Mouse (Mus musculus) thymus, adult 2 months (tissue): ENCODE measurements around the gene Slc17a4. TPM values are rescaled to one million over a fixed set of nuclear protein-coding genes. Genes with fewer than 3 reads are reported as not detected.

ENCODE experiments used
- DNase-seq: peaks from one replicate; pipeline ENCODE4 v3.0.0; 2021
- H3K27ac ChIP-seq: fragments of 200-500 bp; 2 replicates; pipeline ENCODE4 v1.5.1; 2012; ENCODE audit warnings: low read length, control low read depth; ENCODE audit not compliant: control insufficient read depth, insufficient read depth
- H3K27me3 ChIP-seq: fragments of 200-500 bp; 2 replicates; pipeline ENCODE4 v1.6.1; 2012; ENCODE audit warnings: mild to moderate bottlenecking, low read length, moderate library complexity, mixed read lengths; ENCODE audit not compliant: control insufficient read depth, insufficient read depth
- H3K36me3 ChIP-seq: fragments of 200-500 bp; 2 replicates; pipeline ENCODE4 v1.6.1; 2012; ENCODE audit warnings: mild to moderate bottlenecking, low read length, moderate library complexity; ENCODE audit not compliant: control insufficient read depth, insufficient read depth
- H3K4me1 ChIP-seq: fragments of 200-500 bp; replicated peaks from 2 replicates; pipeline ENCODE4 v1.6.1; 2012; ENCODE audit warnings: low read length; ENCODE audit not compliant: control insufficient read depth, insufficient read depth
- H3K4me3 ChIP-seq: fragments of 200-500 bp; 2 replicates; pipeline ENCODE4 v1.5.1; 2012; ENCODE audit warnings: mild to moderate bottlenecking, low read length, control low read depth, moderate library complexity; ENCODE audit not compliant: control insufficient read depth, insufficient read depth
- CTCF ChIP-seq: fragments of 200-500 bp; IDR thresholded peaks from 2 replicates; pipeline ENCODE4 v1.5.1; 2012; ENCODE audit warnings: mild to moderate bottlenecking, control low read depth, low read length, moderate library complexity, borderline replicate concordance; ENCODE audit not compliant: control insufficient read depth, poor library complexity, insufficient read depth; ENCODE audit errors: extremely low read depth
- POLR2A ChIP-seq: fragments of 200-500 bp; IDR thresholded peaks from 2 replicates; pipeline ENCODE4 v1.6.1; 2012; ENCODE audit warnings: mild to moderate bottlenecking, low read length, control low read depth, moderate library complexity; ENCODE audit not compliant: control insufficient read depth, poor library complexity, insufficient read depth; ENCODE audit errors: extremely low read depth
- WGBS: fragments of 180-500 bp; shearing (Covaris S2); methylation state at CpG from one replicate; pipeline ENCODE4 v1.1.7; 2018; 5-methylcytosine and 5-hydroxymethylcytosine counted together
- polyA plus RNA-seq: library from polyadenylated mRNA; depleted of rRNA; stranded (reverse); fragments of >200 nt; gene quantifications from 2 replicates; pipeline ENCODE4 v1.2.3, GENCODE M21; 2012

Gene Slc17a4
- polyA plus RNA-seq, 1 experiment: 0.16 TPM

DNA sequence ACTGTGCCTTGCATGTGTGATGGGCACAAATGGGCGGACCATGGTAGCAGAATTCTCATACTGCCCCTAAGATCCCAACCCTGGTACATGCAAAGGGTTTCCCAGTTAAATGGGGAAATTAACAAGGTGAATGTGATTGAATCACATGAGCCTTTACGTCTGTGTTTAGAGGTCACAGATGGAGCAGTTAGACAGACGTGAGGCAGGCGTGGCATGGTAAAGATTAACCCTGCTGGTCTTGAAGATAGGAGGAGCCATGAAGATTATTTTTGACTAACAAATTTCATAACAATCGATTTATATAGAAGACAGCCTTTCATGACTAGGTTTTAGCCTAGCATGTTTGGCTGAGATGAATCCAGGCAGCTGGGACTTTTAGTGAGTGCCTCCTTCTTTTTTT is 41.7 kb downstream of the Slc17a4 start:
- no peaks in the 10 kb centered on the region for H3K36me3 ChIP-seq
- no peak for TF ChIP-seq POLR2A
- no peak for TF ChIP-seq CTCF
- no peak for DNase-seq
- H3K4me3 ChIP-seq: no peak overlapping the region
- H3K27ac ChIP-seq: no peak overlapping the region
- WGBS: 90% methylated on average over 5 of the region's 5 CpGs
- no peaks in the 10 kb centered on the region for H3K4me1 ChIP-seq
- H3K27me3 ChIP-seq: no peaks in the 10 kb centered on the region

DNA sequence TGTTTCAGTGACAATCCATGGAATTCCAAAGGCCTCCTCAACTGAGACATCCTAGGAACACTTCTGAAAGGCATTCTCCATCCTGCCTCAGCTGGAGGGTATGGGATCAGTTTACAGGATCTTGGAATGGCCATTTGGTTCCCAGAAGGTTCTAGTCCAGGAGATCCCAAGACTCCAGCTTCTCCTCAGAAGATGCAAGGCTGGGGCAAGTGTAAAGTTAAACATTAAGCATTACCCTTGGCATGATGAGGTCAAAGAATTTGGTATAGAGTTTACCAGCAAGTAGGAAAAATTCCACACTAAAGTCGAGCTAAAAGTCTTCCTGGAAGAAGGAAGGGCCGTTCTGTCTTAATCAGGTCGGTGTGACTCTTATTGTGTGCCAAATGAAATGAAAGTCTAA is 44.8 kb downstream of the Slc17a4 start:
- Histone ChIP-seq H3K27ac (no peak overlapping the region), H3K27me3 (no peaks in the 10 kb centered on the region), H3K4me1 (no peaks in the 10 kb centered on the region), H3K4me3 (no peak overlapping the region), H3K36me3 (no peaks in the 10 kb centered on the region)
- TF ChIP-seq CTCF (no peak), POLR2A (no peak)
- DNase-seq: no peak
- 89% methylated on average over 3 of the region's 3 CpGs for WGBS

DNA sequence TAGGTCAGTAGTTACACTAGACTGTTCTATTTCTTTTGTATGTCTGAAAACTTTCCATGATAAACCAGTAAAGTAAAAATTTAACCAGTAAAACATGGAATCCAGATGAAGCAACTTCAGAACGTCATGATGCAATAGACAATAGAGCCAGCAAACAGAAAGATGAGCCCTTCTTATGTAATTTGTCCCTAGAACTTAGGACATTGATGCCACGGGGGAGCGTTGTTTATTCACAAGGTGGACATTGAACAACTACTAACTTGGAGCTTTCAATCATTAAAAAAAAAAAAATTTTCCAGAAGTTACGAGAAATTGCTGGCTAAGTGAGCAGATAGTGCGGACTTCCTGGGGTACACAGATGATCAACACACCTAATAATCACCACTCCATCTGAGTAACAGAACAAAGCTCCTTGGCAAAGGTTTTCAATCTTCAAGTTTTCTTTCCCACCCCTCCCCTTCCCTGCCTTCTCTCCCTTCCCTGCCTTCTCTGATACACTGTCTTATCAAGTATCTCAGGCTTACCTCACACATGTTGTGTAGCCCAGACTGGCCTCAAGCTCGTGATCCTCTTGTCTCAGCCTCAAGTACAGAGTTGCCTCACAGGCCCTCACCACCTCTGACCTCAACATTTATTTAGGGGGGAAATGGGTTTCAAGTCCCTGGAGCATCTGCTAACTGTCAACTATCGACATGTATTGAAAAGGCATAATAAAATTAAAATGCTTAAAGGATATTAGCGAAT is 45.8 kb downstream of the Slc17a4 start:
- H3K4me3 ChIP-seq: no peak overlapping the region
- H3K27me3 ChIP-seq: no peaks in the 10 kb centered on the region
- no peak for DNase-seq
- no peaks in the 10 kb centered on the region for H3K4me1 ChIP-seq
- WGBS: 92% methylated on average over 8 of the region's 8 CpGs
- H3K27ac ChIP-seq: no peak overlapping the region
- no peaks in the 10 kb centered on the region for H3K36me3 ChIP-seq
- TF ChIP-seq CTCF (no peak), POLR2A (no peak)

DNA sequence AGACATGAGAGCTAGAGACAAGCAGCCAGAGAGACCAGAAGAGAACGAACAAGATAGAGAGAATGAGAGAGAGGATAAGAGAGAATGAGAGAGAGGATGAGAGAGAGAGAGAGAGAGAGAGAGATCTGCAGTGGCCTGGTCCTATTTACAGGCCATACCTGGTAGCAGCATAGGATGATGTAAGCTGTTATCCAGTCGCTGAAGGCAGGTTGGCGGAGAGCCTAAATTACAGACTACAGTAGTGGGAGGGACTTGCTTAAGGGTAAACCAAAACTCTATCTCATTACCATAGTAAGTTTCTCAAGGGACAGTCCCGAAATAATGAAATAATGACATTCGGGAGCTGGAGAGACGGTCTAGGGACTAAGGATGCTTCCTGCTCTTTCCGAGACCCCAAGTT is 47.4 kb downstream of the Slc17a4 start, which contains the start of gene Slc17a1:
Gene Slc17a1, plus strand, starts transcription at position 346 of the 400 bp plus-strand sequence.
- Histone ChIP-seq H3K27me3 (no peaks in the 10 kb centered on the region), H3K4me3 (no peak within 1 kb of the TSS), H3K27ac (no peak within 1 kb of the TSS), H3K36me3 (no peaks in the 10 kb centered on the region), H3K4me1 (no peaks in the 10 kb centered on the region)
- no peak for DNase-seq
- TF ChIP-seq CTCF (no peak), POLR2A (no peak)
- 91% methylated on average over 7 of the region's 7 CpGs for WGBS

DNA sequence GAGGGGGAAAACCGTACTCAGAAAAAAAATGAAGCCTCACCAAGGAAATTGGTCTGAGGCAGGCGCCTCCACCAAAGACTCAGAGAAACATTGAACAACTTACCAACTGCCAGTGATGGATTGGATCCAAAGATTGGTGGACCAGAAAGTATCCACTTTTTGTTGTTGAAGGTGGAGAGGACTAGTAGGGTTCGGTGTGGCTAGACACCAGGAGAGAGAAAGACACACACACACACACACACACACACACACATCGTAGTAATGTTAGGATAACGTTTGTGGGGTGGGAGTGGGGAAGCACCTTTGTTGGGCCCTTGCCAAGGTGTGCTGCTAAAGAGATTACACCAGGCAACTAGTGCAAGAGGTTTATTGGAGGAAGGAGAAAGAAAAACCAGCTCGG is 47.8 kb downstream of the Slc17a4 start:
- Histone ChIP-seq H3K27me3 (no peaks in the 10 kb centered on the region), H3K36me3 (no peaks in the 10 kb centered on the region), H3K27ac (no peak overlapping the region), H3K4me3 (no peak overlapping the region), H3K4me1 (no peaks in the 10 kb centered on the region)
- DNase-seq: no peak
- TF ChIP-seq POLR2A (no peak), CTCF (no peak)
- 82% methylated on average over 6 of the region's 6 CpGs for WGBS

DNA sequence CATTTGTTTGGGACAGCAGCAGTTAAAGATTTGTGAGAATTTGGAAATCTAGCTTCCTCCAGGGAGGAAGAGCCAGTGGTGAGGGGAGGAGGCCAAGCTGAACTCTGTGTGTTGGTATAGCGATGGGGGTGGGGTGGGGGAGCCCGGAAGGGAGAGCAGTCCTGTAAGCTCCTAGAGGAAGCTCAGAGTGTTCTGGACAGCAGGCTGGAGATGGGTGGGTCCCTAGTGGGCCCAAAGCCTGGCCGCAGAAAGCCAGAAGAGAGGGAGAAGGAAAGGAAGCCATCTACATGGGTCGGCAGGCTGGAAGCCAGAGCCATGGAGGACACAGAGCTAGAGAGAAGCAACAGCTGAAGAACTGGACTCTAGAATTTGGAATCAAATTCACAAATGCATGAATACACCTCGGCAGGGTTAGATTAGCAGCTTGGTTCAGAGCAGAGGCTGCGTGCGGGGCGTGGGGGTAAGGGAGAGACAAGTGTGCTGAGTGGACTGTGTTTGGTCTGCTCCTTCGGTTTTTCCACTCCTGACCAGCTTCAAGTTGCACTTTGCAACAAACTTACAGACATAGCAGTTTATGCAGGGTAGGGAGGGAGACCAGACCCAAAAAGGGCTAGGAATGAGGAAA is 48.6 kb downstream of the Slc17a4 start:
- DNase-seq: no peak
- 89% methylated on average over 9 of the region's 9 CpGs for WGBS
- H3K27me3 ChIP-seq: no peaks in the 10 kb centered on the region
- no peaks in the 10 kb centered on the region for H3K4me1 ChIP-seq
- H3K4me3 ChIP-seq: no peak overlapping the region
- TF ChIP-seq POLR2A (no peak), CTCF (no peak)
- no peaks in the 10 kb centered on the region for H3K36me3 ChIP-seq
- H3K27ac ChIP-seq: no peak overlapping the region

DNA sequence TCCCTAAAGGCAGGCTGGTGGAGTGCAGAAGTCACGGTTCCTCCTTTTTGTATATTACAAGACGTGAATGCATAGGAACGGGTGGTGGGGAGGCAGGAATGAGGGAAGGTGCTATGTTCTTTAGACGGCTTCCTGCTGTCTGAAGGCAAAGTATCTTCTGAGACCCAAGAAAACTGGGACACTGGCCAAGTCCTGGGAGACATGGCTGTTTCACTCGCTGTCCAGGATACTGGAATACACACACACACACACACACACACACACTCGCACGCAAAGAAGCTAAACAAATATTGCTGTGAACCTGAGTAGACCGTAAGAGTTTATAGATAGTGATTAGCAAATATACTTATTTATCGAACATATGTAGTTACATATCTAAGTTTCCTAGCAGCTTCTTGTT is 50.1 kb downstream of the Slc17a4 start:
- no peak for DNase-seq
- Histone ChIP-seq H3K27ac (no peak overlapping the region), H3K36me3 (no peaks in the 10 kb centered on the region), H3K4me3 (no peak overlapping the region), H3K27me3 (no peaks in the 10 kb centered on the region), H3K4me1 (no peaks in the 10 kb centered on the region)
- 94% methylated on average over 9 of the region's 9 CpGs for WGBS
- no peak for TF ChIP-seq CTCF
- TF ChIP-seq POLR2A: no peak
